Mouse (Mus musculus): Measurements from ENCODE around the gene Cacng7. TPM values are rescaled to one million over a fixed set of nuclear protein-coding genes. Genes with fewer than 3 reads are reported as not detected.
"Not testable (repeated sequence)": the region's sequence is repeated elsewhere in the genome, so short reads cannot be mapped to it uniquely, and the experiment has no call there.

Gene Cacng7
- total RNA-seq (2021): 1 to 10 TPM; 3.5 to 4.3 TPM

DNA sequence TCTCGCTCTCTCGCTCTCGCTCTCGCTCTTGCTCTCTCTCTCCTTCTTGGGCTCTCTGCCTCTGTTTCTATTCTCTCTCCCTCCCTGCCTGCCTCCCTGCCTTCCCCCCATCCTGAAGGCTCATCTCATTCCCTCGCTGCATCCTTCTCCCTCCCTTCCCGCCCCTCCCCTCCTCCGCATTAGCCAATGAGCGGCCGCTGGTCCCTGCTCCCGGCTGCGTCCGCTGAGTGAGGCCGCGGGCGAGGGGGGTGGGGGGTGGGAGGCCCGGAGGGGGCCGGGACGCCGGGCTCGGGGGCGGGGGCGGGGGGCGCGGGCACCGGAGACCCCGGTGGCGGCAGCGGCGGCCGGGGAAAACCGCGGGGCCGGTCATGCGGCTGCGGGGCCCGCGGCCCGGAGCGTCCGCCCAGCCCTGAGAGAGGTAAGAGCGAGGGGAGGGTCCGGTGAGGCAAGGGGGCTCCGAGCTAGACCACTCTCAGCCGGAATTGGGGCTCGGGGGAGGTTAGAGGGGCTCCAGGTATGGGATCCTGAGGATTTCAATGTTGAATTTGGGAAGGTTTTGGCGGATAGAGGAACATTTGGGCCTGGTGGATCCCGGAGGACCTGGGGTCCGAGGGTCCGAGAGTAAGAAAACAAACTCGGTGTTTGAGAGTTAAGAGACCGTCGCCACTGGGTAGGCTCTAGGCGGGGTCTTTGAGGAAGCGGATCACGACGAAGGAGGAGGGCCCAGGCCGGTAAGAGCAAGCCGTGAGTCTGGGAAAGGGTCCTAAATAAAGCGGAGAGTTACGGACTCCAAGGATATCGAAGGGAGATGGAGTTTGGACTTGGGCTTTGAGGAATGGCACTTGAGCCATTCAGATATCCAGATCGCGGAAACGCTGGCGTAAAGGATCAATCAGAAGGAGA lies at the start of gene Cacng7:
Gene Cacng7, plus strand, starts transcription at position 337 of the 903 bp plus-strand sequence.
- DNase-seq (ENCODE audit: low spot score): no peak
- intact Hi-C loops (cut with DNase I): no loop called here

DNA sequence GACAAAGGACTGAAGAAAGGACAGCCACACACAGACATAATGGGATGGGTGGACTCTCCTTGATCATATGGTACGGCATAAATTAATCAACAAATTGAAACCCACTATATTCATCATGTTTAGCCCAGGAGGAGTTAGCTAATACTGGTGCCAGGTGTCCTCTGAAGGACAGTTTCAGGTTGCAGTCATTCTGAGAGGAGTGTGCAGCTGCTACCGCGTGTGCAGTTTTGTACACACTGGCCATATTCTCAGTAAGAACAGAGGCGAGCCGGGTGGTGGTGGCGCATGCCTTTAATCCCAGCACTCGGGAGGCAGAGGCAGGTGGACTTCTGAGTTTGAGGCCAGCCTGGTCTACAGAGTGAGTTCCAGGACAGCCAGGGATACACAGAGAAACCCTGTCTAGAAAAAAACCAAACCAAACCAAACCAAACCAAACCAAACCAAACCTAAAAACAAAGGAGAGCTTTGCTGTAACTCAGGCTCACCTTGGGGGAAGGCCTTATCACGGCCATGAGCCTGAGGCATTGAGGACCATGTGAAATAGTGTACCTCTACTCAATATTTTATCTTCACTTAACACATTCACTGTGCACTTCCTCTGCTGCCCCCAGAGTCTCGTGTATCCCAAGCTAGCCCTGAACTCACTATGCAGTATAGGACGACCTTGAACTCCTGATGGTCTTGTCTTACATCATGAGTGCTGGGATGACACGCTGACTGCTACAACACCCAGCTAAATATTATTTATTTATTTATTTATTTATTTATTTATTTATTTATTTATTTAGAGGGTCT lies 49.5 kb upstream of the Cacng7 start:
- intact Hi-C loops (cut with DNase I): no loop called here
- DNase-seq (ENCODE audit: low spot score): no peak

DNA sequence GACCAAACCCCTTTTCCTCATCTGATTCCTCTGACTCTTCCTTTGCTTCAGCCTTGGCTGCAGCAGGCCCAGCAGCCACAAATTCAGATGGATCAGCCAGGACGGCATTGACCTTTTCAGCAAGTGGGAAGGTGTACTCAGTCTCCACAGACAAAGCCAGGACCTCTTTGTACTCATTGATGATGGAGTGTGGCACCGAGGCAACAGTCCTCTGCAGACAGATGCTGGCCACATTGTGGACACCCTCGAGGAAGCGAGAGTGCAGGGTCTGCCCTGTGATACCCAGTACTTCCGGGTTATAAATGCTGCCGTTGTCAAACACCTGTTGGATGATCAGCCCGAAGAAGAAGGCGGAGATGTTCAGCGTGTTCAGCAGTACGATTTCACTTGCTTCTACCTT lies 48.2 kb upstream of the Cacng7 start:
- intact Hi-C loops (cut with DNase I): no loop called here
- DNase-seq (ENCODE audit: low spot score): no peak

DNA sequence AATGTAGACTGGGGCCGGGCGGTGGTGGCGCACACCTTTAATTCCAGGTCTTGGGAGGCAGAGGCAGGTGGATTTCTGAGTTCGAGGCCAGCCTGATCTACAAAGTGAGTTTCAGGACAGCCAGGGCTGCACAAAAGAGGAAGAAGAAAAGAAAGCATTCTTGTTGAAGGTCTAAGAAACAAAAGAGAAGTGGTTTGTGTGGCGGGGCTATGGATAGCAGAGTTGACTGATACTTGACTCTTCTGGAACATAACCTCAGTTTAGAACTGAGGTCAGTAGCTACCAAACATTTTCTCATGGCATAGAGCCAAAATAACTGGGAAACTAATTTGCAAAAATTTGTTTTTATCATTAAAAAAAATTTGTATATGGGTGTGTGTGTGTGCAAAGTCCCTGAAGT lies 46.7 kb upstream of the Cacng7 start:
- no peak for DNase-seq (ENCODE audit: low spot score)
- intact Hi-C loops (cut with DNase I): no loop called here

DNA sequence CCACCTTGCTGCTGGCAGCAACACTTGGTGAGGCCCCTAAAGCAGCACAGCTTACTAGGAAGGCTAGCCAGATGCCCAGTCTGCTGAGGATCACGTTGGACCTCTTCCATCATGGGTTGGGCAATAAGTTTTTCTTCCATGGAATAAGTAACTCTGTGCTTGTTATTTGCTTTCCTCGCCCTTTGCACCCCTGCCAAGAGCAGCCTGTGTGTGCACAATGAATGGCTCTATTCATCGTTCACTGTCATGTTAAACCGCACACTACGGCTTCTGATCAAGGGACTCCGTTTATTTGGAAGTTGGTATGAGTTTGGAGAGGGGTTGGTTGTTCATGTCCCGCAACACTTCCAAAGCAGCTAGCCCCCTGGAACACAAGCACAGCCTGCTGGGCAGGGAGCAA lies 45.6 kb upstream of the Cacng7 start:
- DNase-seq (ENCODE audit: low spot score): no peak
- intact Hi-C loops (cut with DNase I): no loop called here

DNA sequence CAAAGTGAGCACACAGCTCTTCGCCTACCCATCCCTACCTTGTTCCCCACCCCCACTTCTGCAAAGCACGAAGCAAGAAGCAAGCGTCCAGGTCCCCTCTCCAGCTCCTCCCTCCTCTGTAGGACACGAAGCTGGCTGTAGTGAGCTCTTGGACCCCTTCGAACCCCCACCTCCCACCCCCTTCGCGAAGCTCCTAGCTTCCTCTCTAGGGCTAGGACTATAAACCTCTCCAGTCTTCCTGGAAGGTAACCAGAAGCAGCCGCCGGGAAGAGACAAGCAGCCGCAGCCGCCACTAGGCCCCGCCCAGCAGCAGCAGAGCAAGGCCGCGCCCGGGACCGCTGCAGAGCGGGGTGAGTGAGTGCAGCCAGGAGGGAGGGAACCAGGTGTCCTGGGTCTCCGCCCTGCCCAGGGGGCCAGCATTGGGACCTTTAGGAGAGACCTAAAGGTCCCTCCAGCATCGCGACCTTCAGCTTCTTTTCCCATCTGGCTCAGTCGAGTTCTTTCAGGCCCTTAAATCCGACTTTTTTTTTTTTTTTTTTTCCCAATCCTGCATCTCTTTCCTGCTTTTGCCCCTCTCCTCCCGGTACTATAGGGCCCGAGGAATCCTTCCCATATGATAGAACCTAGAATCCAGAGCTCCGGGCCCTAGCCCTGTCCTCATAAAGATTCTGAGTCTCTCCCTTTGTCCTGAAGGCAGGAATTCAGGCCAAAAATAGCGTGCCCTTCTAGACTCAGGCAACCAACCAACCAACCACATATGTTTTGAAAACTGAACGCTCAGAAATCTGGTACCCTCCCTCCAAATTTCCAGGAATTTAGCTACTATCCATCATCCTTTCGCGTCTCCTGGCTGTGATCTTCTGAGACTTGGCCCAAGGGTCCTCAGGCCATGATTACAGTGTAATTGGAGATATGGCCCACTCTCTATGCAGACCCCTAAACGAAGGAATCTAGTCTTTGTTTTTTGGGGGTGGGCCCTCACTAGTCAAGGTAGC lies 43.5 kb upstream of the Cacng7 start, which contains the start of the genes Myadm and Prkcg:
Gene Myadm, plus strand, starts transcription at position 105 of the 995 bp plus-strand sequence.
Gene Prkcg, plus strand, starts transcription at position 204 of the 995 bp plus-strand sequence.
- intact Hi-C loops (cut with DNase I): no loop called here
- DNase-seq (ENCODE audit: low spot score): peak; percentile 78

DNA sequence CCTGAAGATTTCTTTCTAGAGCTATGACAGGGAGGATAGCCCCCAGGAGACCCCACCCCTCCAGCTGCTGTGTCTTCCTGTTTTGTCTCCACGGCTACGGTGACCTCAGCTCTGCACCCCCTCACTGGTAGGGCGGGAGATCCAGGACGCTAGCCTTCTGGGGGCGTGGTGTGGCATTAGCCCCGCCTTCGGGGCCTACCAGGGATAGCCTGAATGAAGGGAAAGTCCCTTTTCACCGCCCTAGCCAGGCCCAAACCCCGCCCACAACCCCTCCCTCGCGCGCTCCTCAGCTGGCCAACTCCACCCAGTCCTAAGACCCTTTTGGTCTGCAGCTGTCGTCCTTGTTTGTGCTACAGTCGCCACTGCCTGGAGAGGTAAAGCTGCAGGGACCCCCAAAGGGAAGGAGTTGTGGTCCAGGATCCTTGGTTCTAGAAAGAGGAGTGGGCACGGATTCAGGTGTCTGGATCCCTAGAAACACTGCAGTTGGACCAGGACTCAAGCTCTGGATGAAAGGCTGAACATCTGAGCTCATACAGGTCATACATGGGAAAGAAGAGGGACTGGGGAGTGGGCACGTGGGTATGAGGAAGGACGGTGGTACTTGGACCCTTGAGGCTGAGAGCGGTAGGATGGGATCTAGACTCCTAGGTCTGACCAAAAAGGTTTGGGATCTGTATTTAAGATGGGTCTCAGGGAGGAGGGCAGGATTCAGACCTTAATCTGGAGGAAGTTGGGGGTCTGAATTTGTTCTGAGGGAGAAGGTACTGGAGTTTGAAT lies 42.3 kb upstream of the Cacng7 start:
- intact Hi-C loops (cut with DNase I): no loop called here
- peak; percentile 99 for DNase-seq (ENCODE audit: low spot score)

DNA sequence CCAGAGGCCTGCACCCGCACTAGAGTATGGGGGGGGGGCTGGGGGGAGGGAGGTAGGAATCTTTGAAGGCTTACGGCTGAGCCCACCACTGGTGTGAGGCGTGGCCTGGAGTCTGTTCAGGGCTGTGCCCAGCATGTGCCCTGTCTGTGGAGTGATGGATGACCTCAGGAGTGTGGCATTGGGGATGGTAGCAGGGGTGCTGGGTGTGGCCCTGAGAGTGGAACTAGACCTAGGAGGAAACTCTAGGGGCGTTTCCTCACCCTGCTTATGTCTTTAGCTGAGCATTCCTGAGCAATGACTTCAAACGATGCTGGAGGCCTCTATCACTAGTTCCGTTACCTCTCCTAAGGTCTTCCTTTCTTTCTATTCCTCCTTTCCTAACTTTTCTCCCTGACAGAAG lies 41.6 kb upstream of the Cacng7 start:
- intact Hi-C loops (cut with DNase I): no loop called here
- DNase-seq (ENCODE audit: low spot score): peak; percentile 44

DNA sequence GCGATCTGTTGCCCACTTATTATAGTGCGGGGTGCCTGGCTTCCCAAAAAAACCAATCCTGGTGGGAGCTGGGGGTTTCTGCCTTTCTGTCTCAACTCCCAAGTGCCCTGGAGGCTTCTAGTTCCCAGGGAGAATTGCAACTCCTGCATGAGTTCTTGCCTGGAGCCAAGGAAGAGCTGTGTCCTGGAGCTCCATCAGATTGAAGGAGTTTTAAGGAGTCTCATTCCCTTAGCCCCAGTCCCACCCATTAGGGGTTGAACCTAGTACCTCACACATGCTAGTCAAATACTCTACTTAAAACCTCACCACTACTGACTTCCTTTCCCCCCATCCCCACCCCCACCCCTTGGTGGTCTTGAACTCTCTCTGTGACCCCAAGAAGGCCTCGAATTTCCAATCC lies 41.0 kb upstream of the Cacng7 start:
- no peak for DNase-seq (ENCODE audit: low spot score)
- intact Hi-C loops (cut with DNase I): loop anchor here (2.0 kb wide), 1 partner anchor 17 kb away; no protein-coding TSS in a partner anchor

DNA sequence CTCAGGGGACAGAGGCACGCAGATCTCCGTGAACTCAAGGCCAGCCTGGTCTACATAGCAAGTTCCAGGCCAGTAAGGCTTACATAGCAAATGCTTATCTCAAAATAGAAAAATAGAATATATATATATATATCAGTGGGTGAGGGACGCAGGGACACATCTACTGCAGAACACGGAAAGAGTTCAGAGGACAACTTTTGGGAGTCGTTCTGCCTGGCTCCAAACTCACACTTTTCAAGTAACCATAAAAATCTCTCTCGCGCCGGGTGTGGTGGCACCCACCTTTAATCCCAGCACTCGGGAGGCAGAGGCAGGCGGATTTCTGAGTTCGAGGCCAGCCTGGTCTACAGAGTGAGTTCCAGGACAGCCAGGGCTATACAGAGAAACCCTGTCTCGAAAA lies 40.5 kb upstream of the Cacng7 start:
- not testable (repeated sequence) for DNase-seq (ENCODE audit: low spot score)
- intact Hi-C loops (cut with DNase I): loop anchor here (2.0 kb wide), 1 partner anchor 17 kb away; no protein-coding TSS in a partner anchor

DNA sequence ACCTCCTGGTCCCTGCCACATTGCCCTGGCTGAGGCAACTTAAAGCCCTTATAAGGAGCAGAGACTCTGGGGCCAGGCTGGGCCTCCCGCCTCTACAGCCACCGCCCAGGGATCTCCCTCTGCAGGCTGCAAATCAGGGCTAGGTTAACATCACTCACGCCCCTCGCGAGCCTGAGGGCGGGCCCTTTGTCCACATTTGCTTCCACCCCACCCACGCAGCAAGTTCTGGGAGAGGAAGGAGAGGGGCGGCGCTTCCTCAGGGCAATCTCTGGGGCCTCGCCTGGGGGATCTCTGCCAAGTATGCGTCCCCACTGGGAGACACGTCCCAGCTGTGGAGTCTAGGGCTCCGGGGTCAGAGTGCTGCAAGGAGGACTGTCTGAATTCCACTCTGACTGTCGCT lies 40.0 kb upstream of the Cacng7 start:
- peak; percentile 99 for DNase-seq (ENCODE audit: low spot score)
- intact Hi-C loops (cut with DNase I): loop anchor here (2.0 kb wide), 1 partner anchor 18 kb away; no protein-coding TSS in a partner anchor

DNA sequence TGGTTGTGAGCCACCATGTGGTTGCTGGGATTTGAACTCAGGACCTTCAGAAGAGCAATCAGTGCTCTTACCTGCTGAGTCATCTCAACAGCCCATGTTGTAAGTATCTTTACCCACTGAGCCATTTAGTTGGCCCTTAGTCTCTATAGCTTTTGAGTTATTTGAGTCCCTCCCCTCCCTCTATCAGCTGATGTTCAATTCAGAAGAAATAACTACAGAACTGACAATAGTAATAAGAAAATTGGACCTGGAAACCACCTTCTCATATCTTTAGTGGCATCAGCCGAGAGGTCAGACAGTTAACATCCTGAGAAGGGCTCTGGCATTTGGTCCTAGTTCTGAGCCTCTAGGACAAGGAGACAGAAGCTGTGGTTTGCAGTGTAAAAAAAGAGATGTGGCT lies 38.0 kb upstream of the Cacng7 start:
- intact Hi-C loops (cut with DNase I): no loop called here
- no peak for DNase-seq (ENCODE audit: low spot score)

DNA sequence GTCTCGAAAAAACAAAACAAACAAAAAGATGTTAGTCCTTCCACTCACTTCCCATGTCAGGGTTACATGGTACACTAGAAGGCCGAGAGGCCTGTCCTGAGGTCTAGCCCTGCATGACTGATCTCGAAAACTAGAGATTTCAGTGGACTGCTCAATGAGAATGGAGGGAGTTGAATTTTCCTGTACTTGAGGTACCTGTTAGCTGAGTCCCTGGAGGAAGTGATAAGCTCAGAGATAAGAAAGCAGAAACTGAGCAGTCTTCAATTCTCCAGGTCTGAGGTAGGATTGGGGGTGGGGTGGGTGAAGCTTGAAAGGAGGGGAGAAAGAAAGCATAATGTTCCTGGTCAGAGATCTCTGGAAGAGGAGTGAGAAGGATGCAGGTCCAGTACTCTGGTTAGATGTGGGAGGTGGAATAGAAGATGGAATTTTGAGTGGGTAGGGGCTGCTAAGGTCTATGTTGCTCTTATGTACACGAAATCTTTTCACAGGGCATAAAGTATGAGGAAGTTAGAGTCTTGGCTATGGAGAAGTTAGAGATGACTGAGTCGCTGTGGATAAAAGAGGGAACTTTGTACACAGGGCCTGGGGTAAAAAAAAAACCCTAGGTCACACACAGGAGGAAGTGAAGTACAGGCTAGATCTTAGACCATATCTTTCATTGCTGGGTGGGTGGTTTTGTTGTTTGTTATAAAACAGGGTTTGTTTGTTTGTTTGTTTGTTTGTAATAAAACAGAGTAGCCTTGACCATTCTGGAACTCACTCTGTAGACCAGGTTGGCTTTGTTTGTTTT lies 37.2 kb upstream of the Cacng7 start:
- intact Hi-C loops (cut with DNase I): no loop called here
- DNase-seq (ENCODE audit: low spot score): no peak

DNA sequence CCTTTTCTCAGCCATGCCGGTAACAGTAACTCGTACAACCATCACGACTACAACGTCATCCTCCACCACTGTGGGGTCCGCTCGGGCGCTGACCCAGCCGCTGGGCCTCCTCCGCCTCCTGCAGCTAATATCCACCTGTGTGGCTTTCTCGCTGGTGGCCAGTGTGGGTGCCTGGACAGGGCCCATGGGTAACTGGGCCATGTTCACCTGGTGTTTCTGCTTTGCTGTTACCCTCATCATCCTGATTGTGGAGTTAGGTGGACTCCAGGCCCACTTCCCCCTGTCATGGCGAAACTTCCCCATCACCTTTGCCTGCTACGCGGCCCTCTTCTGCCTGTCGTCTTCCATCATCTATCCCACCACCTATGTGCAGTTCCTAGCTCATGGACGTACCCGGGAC lies 36.0 kb upstream of the Cacng7 start:
- intact Hi-C loops (cut with DNase I): no loop called here

DNA sequence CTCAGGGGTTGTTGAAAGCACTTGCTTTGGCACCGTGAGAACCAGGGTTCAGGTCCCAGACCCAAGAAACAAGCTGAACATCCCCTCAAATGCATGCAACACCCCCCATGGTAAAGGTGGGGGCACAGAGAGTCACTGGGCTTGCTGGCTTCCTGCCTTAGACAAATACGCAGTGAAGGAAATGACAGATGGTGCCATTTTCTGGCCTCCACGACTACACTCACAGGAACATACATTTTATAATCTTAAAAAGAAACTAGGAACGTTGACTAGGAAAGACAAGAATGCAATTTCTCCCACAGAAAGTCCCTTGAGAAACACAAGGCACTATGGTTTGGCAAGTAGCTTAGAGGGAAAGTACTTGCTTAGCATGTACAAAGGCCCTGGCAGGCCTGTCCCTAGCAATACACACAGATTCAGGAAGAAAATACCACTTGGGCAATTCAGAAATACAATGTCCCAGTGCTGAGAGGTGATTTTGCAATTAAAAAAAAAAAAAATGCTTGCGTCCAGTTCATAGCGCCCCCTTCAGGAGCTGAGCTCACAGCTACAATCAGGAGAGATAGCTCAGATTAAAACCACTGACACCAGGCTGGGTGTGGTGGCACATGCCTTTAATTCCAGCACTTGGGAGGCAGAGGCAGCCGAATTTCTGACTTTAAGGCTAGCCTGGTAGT lies 32.7 kb upstream of the Cacng7 start:
- intact Hi-C loops (cut with DNase I): loop anchor here (5.0 kb wide), 2 partner anchors 33 to 78 kb away; no protein-coding TSS in a partner anchor
- DNase-seq (ENCODE audit: low spot score): no peak

More for the DNA sequence above, 36.0 kb upstream of the Cacng7 start:
- no peak for DNase-seq (ENCODE audit: low spot score)

DNA sequence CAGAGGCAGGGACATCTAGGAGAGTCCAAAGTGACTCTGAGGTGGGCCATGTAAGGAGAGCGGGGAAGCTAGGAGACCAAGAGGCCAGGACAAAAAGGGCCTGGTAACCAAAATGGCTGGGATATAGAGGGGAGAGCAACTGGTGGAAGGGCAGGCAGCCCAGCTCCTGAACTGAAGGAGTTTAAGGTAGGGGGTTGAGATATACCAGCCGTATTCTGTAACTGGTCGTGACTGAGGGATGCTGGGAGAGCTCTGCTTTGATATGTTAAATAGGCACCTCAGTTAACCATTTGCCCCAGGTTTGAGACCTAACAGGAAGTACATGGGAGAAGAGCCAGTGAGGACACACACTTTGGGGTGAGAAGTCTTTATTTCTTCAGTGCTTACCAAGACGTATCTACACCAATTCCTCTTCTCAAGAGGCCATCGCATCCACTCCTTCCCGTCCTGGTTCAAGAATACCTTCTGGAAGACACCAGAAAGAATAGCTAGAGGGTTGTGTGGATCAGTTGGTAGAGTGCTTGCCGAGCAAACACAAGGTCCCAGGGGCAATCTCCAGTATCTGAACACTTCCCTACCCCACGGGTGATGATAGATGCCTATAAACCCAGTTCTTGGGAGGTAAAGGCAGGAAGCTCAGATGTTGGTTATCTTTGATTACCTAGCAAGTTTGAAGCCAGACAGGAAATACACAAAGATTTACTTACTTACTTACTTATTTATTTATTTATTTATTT lies 31.7 kb upstream of the Cacng7 start:
- DNase-seq (ENCODE audit: low spot score): no peak
- intact Hi-C loops (cut with DNase I): loop anchor here (5.0 kb wide), 2 partner anchors 34 to 79 kb away; no protein-coding TSS in a partner anchor
